Mouse (Mus musculus): ENCODE data around the gene Sipa1l1.
"Not testable (repeated sequence)": the region's sequence is repeated elsewhere in the genome, so short reads cannot be mapped to it uniquely, and the experiment has no call there.

Gene Sipa1l1

GRCm38 (mm10) chr12:82178636-82179035 lies 9.5 kb downstream of the Sipa1l1 start:
- DNase-seq, result no peak

- DNase-seq, result no peak
Measured at GRCm38 (mm10) chr12:82179626-82180025, 10.5 kb downstream of the Sipa1l1 start.

- DNase-seq, result not testable (repeated sequence)
Measured at GRCm38 (mm10) chr12:82186156-82186555, 17.0 kb downstream of the Sipa1l1 start.

GRCm38 (mm10) chr12:82186740-82187139 lies 17.6 kb downstream of the Sipa1l1 start:
- DNase-seq, result no peak

DNA sequence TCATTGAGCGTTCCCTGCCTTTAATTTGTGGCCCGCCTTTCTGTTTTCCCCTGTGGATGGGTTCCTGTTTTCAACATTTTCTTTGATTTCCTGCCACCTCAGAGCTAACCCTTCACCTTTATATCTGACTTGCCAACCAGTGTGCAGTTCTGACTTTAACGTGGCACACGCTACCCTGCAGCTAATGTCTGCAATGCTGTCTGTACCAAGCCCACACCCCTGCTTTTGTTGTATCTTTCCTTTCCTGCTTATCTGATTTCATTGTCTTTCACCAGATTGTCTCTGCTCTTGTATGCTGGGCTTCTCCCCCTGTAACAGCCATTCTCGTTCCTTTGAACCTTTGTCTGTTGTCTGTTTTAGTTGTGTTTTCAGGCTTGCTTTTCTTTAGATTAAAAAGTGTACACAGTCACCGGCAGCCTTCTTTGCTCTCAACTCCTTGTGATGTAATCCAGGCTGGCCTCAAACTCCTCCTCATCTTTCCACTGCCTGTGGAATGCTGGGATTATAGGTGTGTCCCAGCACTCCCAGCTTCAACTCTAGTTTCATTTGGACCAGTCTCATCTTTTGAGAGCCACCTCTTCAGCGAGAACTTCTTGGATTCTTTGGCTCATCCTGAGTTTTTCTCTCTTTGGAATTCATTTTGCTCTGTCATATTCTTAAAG lies 18.2 kb downstream of the Sipa1l1 start:
- DNase-seq, result no peak

GRCm38 (mm10) chr12:82188321-82189075 lies 19.4 kb downstream of the Sipa1l1 start:
- DNase-seq, result no peak

DNA sequence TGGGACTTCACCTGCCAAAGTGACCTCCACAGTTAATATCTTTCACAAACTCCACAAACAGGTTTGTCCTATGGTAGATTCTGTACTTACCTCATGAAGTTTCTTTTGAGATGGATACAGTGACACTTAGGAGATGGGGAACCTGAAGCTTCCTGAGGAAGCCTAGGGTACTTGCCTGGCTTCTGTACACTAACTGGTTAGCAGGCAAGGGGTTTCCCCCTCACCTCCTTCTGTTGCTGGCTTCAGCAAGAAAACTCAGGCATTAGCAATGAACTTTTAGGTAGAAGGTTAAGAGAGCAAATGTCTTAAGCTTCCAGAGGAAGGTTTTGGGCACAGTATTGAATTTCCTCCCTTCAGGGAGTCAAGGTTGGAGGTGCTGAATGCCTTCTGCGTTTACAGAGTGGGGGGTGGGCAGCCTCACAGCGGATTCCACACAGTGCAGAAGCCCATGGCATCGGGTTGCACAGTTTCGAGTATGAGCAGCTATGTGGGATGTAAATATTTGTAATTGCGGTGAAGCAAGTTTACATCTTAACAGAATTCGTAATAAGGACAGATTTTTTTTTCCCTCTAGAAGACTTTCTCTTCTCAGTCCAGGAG lies 20.1 kb downstream of the Sipa1l1 start:
- no peak for DNase-seq

GRCm38 (mm10) chr12:82189715-82190581 lies 20.8 kb downstream of the Sipa1l1 start:
- peak; percentile 42 for DNase-seq

- DNase-seq, result no peak
Measured at GRCm38 (mm10) chr12:82190582-82190965, 21.5 kb downstream of the Sipa1l1 start.

DNA sequence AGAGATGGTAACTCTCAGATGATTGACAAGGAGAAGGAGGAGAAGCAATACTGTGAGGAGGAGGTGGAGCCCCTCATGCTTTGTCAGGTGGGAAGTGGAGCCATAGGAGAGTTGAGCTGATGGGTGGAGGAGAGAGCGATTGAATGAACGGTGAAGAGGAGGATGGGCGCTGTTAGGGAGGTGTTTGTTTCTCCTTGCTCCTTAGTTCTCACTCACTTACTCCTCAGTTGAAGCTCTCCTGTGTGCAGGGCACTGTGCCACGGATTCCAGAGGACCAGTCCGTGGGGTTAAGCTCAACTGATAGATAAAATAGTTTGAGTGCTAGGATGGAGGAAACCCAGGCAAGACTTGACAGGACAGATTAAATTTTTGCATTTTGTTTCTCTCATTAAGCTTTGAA lies 22.6 kb downstream of the Sipa1l1 start:
- no peak for DNase-seq

DNA sequence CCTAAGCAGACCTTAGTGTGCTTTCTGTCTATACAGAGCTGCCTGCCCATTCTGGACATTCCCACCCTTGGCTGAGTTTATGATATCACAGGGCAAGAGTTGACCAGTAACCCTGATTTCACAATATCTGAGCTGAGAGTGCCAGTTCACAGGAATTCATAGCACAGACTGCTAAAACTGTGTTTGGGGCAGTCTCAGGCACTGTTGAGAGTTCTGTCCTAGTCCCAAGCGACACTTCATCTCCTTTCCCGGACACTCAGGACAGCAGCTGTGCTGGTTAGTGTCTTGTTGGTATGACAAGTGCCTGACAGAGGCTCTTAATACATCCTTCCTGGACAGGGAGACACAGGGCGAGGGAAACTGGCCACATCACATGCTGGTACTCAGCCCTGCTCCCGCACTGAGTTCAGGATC lies 23.5 kb downstream of the Sipa1l1 start:
- no peak for DNase-seq

DNA sequence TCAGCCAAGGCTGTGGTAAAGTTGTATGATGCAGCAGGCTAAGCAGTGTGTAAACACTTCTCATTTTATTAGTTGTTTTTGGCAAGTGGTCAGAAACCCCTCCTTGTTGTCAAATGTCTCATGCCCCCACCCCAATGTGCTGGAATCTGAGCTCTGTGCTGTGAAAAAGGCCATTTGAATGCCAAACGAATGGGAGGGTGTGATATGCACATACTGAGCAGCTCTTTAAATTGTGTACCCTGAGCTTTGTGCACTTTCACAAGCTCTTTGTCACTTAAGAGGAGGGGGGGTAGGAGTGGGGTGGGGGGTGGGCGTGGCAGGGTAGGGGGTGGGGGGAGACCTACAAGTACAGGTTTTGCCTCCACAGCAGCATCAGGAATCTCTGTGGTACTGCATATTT lies 24.4 kb downstream of the Sipa1l1 start:
- no peak for DNase-seq

GRCm38 (mm10) chr12:82194919-82195318 lies 25.8 kb downstream of the Sipa1l1 start:
- no peak for DNase-seq

DNA sequence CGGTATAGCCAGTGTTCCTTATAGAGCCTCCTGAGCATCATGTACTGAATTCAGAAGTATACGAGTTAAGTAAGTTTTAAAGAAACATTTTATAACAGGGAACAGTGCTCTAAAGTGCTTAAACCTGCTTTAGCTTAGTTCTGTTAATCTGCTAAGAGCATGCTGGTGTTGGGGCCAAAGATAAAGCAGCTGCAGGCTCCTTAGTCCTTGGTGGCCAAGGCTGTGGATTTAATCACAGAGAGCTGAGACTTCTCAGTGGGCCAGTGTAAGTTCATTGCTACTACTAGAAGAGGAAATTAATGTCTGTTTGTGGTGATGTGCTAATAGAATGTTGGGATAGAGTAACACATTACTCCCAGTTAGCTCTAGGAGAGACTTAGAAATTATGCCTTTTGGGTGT lies 27.1 kb downstream of the Sipa1l1 start:
- no peak for DNase-seq

- DNase-seq, result no peak
Measured at GRCm38 (mm10) chr12:82196615-82197146, 27.6 kb downstream of the Sipa1l1 start.

- DNase-seq, result no peak
Measured at GRCm38 (mm10) chr12:82197207-82197606, 28.1 kb downstream of the Sipa1l1 start.

GRCm38 (mm10) chr12:82199286-82199685 lies 30.2 kb downstream of the Sipa1l1 start:
- DNase-seq, result no peak

- no peak for DNase-seq
Measured at GRCm38 (mm10) chr12:82204106-82204505, 35.0 kb downstream of the Sipa1l1 start.

DNA sequence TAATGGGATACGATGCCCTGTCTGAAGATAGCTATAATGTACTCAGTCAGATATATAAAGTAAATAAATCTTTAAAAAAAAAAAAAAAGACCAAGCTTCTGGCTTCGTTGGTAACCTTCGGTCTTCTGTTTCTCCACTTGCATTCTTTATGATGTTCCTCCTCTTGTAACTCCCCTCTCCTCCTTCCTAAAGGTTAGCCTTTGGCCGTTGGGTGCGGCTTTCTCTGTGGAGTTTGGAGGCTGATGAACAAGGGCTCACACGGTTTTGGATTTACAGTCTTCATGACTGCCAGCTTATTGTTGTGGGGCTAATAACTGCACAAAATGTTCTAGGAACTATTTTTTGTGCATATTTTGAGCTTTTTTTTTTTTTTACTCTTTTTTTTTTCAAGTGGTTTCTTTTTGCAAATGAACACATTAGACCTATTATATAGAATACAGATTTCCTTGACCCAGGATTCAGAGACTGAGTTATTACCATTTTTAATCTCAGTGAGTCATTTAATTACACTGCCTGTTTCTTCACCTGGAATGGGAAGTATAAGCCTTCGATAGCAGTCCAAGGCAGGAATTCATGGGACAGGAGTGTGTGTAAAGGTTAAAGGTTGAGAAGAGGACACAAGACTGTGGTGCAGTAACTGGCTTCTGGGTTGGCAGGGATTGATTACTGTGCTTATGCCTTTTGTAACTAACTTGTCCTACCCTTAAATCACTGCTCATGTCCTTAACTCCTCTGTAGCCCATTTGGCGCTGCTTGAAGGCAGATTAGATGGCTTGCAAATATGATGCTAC lies 37.9 kb downstream of the Sipa1l1 start:
- DNase-seq, result no peak

- no peak for DNase-seq
Measured at GRCm38 (mm10) chr12:82208046-82208445, 38.9 kb downstream of the Sipa1l1 start.

DNA sequence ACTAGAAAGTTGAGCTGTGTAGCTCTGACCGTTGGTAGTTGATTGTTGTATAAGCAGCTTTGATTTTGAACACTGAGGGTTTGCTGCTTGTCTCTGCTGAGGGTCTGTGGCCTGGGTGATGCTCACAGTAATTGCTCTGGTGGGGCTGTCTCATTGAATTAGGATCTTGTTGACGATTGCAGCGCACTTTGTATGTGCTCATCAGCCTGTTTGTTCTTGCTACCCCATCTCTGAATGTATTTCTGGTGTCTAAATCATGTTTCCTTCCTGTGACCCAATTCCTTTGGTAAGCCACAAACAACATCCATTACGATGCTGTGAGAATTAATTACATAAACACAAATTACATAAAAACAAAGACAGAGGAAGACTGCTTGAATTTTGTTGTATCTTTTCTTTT lies 39.5 kb downstream of the Sipa1l1 start:
- no peak for DNase-seq

DNA sequence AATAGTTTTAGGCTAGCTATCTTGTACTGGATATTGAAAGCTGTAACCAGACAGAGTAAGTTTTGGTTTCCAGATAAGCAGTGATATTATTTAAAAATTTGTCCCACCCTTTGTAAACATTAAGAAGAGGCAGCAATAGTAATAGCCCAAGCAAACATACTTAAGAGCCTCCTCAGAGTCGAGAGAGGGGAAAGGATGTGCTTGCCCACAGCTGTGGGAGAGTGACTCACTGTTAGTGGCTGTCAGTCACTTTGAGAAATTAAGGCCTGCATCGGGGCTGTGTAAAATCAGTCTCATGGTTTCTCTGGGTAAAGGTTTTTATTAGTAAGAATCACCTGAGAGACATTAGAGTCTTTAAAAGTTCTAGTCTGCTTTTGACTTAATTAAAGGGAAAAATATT lies 40.6 kb downstream of the Sipa1l1 start:
- no peak for DNase-seq
